Mouse (Mus musculus) ES-E14 (cell line): ENCODE measurements around the gene Pitx1.

Experiments used
- MAFK ChIP-seq: IDR thresholded peaks from 2 replicates; pipeline ENCODE4 v1.6.1; 2014; ENCODE audit warnings: mild to moderate bottlenecking, low read depth, low read length, inconsistent platforms; ENCODE audit not compliant: insufficient read depth
- ZNF384 ChIP-seq: IDR thresholded peaks from 2 replicates; pipeline ENCODE4 v1.6.1; 2012; ENCODE audit warnings: low read depth, low read length, inconsistent platforms

- TF ChIP-seq MAFK: no peak
- no peak for TF ChIP-seq ZNF384
Measured at GRCm38 (mm10) chr13:55827679-55828140, 8.3 kb downstream of the Pitx1 start.
